Mouse (Mus musculus): ENCODE measurements around the gene Cabp2. TPM values are rescaled to one million over a fixed set of nuclear protein-coding genes. Genes with fewer than 3 reads are reported as not detected.
"Not testable (repeated sequence)": the region's sequence is repeated elsewhere in the genome, so short reads cannot be mapped to it uniquely, and the experiment has no call there.

Cabp2 gene
- not detected in 3 replicates for total RNA-seq (2017)

DNA sequence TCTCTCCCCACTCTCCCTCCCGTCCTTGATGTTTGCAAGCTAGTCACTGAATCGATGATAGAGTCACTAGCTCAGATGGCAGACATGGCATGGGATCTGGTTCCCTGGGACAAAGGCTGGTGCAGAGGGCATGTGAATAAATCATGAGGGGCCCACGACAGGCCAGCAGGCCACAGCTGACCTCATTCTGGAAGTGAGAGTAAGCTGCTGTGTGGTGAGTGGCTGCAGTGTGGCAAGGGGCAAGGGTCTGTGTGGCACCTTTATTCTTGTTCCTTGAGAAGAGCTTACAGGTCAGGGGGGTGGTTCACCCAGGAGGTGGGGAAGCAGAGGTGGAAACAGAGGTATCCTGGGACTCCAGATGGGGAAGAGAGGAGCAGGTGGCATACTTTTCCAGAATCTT is at the start of gene Cabp2:
Gene Cabp2 (plus strand): TSS at position 185 of the 400 bp plus-strand sequence.
- ATAC-seq (replicated peaks; ENCODE audit: insufficient number of reproducible peaks, low FRiP score, low TSS enrichment, poor library complexity, severe bottlenecking): no peak

- no peak for ATAC-seq (replicated peaks; ENCODE audit: insufficient number of reproducible peaks, low FRiP score, low TSS enrichment, poor library complexity, severe bottlenecking)
Measured at GRCm38 (mm10) chr19:4032668-4033067, 48.7 kb upstream of the Cabp2 start.

GRCm38 (mm10) chr19:4033298-4033697 is 48.1 kb upstream of the Cabp2 start:
- no peak for ATAC-seq (replicated peaks; ENCODE audit: insufficient number of reproducible peaks, low FRiP score, low TSS enrichment, poor library complexity, severe bottlenecking)

DNA sequence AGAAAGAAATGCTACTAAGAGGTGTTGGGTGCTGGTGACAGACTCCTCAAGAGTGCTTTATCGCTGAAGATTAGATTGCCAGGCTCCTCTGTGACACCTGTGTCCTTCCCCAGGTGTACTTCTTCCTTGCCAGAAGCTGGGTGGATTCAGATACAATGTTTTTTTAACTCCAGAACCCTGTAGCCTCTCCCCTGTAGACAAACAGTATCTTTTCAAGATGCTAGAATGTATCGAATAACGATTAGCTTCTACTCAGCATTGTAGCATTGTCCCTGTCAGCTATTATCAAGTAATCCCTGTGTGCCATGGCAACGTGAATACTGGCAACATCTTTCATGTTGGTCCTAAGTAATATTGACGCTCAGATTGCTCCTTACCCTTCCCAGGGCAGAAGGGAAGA is 47.6 kb upstream of the Cabp2 start:
- no peak for ATAC-seq (replicated peaks; ENCODE audit: insufficient number of reproducible peaks, low FRiP score, low TSS enrichment, poor library complexity, severe bottlenecking)

DNA sequence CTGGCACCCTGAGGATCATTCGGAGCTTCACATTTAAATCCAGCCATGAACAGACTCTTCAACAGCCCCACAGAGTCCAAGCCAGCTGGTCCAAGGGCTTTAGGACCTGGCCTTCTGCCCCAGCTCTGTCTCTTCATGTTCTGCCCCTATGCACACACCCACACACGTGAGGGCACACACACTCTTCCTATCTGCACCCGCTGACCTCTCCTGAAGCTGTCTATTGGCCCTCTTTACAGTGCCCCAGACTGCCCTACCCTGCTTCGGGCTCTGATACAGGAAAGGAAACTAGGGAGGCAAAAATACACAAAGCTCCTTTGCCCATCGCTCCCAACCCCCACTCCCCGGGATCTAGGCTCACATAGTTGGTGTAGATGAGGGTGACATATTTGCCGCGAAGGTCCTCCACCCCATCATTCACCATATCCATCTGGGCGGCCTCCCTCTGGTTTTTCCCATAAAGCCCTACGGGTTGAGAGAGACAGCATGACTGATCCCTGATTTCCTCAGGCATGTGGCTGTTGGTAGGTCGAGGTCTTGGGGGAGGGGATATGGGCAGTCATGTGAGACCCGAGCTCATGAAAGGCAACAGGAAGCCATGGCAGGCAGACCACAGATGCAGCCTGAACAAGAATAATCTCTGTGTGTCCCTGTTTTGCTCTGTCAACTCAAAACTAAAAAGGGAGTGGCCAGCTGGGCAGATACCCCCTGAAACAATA is 44.9 kb upstream of the Cabp2 start:
- no peak for ATAC-seq (replicated peaks; ENCODE audit: insufficient number of reproducible peaks, low FRiP score, low TSS enrichment, poor library complexity, severe bottlenecking)

DNA sequence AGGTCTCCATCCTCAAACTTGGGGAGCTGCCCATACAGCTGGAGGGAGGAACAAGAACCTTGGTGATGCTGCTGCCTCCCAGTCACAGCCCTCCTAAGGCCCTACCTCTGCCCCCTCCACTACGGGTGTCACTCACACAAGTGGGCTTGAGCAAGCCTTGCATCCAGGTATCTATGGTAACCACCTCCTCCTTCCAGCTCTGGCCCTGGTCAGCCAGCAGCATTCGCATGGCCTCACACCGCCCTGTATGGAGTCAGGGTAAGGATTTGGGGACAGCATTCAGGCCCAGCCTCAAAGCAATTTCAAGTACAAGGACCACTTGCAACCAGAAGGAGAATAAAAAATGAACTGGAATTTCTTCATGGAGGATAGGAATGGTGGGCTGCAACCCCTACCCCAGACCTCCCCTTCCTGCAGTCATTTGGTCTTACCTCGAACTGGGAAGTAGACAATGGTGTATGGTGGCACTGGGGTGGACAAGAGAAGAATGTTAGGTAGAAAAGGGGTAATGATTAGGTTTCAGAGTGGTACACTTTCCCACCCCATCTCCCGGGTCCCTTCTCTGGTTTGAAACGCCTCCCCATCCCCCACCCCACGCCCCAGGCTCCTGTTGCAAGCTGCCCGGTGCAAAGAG is 44.1 kb upstream of the Cabp2 start:
- ATAC-seq (replicated peaks; ENCODE audit: insufficient number of reproducible peaks, low FRiP score, low TSS enrichment, poor library complexity, severe bottlenecking): not testable (repeated sequence)

GRCm38 (mm10) chr19:4037788-4038232 is 43.6 kb upstream of the Cabp2 start, which contains the start of gene Gstp1:
Gstp1 (minus strand) TSS chr19:4037985.
- ATAC-seq (replicated peaks; ENCODE audit: insufficient number of reproducible peaks, low FRiP score, low TSS enrichment, poor library complexity, severe bottlenecking): peak; percentile 86

DNA sequence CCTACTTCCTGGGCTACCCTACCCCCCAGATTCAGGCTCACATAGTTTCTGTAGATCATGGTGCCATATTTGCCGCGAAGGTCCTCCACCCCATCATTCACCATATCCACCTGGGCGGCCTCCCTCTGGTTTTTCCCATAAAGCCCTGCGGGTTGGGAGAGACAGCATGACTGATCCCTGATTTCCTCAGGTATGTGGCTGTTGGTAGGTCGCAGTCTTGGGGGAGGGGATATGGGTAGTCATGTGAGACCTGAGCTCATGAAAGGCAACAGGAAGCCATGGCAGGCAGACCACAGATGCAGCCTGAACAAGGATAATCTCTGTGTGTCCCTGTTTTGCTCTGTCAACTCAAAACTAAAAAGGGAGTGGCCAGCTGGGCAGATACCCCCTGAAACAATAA is 40.4 kb upstream of the Cabp2 start:
- not testable (repeated sequence) for ATAC-seq (replicated peaks; ENCODE audit: insufficient number of reproducible peaks, low FRiP score, low TSS enrichment, poor library complexity, severe bottlenecking)

DNA sequence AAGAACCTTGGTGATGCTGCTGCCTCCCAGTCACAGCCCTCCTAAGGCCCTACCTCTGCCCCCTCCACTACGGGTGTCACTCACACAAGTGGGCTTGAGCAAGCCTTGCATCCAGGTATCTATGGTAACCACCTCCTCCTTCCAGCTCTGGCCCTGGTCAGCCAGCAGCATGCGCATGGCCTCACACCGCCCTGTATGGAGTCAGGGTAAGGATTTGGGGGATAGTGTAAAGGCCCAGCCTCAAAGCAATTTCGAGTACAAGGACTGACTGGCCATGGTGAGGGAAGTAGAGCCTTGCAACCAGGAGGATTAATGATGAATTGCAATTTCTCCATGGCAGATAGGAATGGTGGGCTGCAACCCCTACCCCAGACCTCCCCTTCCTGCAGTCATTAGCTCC is 39.9 kb upstream of the Cabp2 start:
- not testable (repeated sequence) for ATAC-seq (replicated peaks; ENCODE audit: insufficient number of reproducible peaks, low FRiP score, low TSS enrichment, poor library complexity, severe bottlenecking)

DNA sequence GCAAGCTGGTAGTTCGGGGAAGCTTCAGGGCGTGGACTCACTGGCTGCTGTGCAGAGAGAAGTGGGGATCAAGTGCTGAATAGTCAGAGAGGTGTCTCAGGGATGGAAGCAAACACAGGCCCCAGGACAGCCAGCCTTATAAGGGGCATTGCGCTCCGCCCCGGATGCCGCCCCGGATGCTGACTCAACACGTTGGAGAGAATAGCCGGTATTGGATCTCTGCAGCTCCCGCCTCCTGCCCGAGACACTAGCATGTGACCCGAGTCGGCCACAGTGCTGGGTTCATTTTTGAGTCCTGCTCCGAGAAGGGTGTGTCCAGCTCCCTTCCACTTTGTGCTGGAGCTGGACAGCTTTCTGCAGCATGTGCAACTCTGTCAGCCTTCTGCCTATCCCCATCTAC is 39.3 kb upstream of the Cabp2 start:
- ATAC-seq (replicated peaks; ENCODE audit: insufficient number of reproducible peaks, low FRiP score, low TSS enrichment, poor library complexity, severe bottlenecking): no peak

- ATAC-seq (replicated peaks; ENCODE audit: insufficient number of reproducible peaks, low FRiP score, low TSS enrichment, poor library complexity, severe bottlenecking): not testable (repeated sequence)
Measured at GRCm38 (mm10) chr19:4044109-4044508, 37.3 kb upstream of the Cabp2 start.

DNA sequence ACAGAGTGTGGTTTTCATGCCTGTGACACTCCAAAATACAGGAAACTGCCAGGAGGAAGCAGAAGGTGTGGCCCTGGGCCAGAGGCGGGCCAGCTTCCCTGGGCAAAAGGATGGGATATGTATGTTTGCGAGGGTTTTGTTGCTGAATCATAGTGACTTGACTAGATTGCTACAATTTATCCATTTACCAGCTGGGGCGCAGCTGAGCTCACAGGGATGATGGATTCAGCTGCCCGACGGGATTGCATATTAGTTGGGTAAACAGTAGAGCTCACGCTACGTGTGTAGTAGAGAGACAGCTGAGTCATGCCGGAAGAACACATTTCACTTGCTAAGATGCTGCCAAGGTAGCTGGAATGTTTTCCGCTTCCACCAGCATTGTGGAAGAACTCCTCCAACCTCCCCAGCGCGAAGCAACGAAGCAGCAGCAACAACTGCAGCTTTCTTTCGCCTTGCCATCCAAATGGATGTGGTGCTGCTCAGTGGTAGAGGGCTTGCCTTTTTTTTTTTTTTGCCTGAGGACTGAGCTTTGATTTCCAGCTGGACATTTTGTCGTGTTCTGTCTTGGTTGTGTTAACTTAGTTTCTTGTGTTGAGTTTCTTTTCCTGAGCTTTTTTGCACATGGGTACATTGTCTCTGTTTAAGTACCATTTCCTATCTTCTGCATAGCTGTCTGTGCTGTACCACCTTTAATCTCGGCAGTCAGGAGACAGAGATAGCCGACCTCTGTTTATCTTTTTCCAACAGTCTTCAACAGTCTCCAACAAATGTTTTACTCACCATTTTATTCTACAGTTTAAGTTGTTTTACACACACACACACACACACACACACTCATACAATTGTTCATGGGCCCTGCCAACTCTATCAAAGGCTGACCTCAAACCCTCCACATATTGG is 35.2 kb upstream of the Cabp2 start, which contains the start of gene Gstp2:
Gene Gstp2 (minus strand): TSS at position 58 of the 900 bp plus-strand sequence.
- ATAC-seq (replicated peaks; ENCODE audit: insufficient number of reproducible peaks, low FRiP score, low TSS enrichment, poor library complexity, severe bottlenecking): peak; percentile 36; the same call in 1 of the 2 replicates

DNA sequence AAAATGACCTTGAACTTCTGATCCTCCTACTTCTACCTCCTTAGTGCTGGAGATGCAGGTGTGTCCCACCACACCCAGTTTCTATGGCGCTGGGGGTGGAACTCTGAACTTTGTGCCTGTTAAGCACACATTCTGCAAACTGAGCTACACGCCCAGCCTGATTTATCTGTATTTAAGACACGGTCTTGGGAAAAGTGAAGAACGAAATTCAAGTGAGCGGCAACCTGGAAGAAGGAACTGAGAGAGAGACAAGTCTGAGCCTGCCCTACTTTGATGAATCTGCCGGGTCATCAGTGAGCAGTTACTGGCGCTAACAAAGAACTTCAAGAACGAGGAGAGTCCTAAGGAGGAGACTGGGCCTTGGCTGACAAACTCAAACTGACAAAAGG is 34.5 kb upstream of the Cabp2 start:
- ATAC-seq (replicated peaks; ENCODE audit: insufficient number of reproducible peaks, low FRiP score, low TSS enrichment, poor library complexity, severe bottlenecking): no peak

- peak; percentile 72 for ATAC-seq (replicated peaks; ENCODE audit: insufficient number of reproducible peaks, low FRiP score, low TSS enrichment, poor library complexity, severe bottlenecking)
Measured at GRCm38 (mm10) chr19:4047859-4048258, 33.5 kb upstream of the Cabp2 start.

- ATAC-seq (replicated peaks; ENCODE audit: insufficient number of reproducible peaks, low FRiP score, low TSS enrichment, poor library complexity, severe bottlenecking): not testable (repeated sequence)
Measured at GRCm38 (mm10) chr19:4049069-4049468, 32.3 kb upstream of the Cabp2 start.

GRCm38 (mm10) chr19:4051016-4051415 is 30.4 kb upstream of the Cabp2 start:
- no peak for ATAC-seq (replicated peaks; ENCODE audit: insufficient number of reproducible peaks, low FRiP score, low TSS enrichment, poor library complexity, severe bottlenecking)

- no peak for ATAC-seq (replicated peaks; ENCODE audit: insufficient number of reproducible peaks, low FRiP score, low TSS enrichment, poor library complexity, severe bottlenecking)
Measured at GRCm38 (mm10) chr19:4051741-4052515, 29.4 kb upstream of the Cabp2 start.

DNA sequence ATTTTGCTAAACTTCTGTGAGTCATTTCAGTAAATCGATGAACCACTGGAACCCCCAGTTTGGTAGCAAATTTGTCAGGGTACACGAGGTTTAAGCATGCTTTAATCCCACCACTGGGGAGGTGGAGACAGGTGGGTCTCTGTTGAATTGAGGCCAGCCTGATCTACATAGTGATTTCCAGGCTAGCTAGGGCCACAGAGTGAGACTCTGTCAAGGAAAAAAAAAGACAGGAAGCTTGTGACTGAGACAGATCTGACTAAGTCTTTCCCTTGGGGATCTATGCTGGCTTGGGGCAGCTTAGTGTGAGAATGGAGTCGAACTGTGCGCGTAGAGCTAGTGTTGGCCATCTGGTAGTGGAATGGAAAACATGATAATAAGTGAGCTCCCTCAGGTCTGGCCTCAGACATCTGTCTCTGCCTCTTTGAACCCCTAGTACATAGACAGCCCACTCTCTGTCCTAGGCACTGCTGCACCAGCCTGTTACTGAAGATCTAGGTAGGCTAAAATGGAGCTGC is 28.8 kb upstream of the Cabp2 start:
- no peak for ATAC-seq (replicated peaks; ENCODE audit: insufficient number of reproducible peaks, low FRiP score, low TSS enrichment, poor library complexity, severe bottlenecking)
